Mouse (Mus musculus): ENCODE measurements around the gene Vmn2r102. TPM values are rescaled to one million over a fixed set of nuclear protein-coding genes. Genes with fewer than 3 reads are reported as not detected.

Gene Vmn2r102
- 0.02 TPM for polyA plus RNA-seq (2017; shearing (Covaris generic))

GRCm38 (mm10) chr17:19660028-19660427 is at the start of gene Vmn2r102:
Vmn2r102 (plus strand) TSS chr17:19660328.

Other genes starting within 250 kb of the Vmn2r102 start
- gene Vmn2r100, start 155.6 kb upstream of the Vmn2r102 start, polyA plus RNA-seq (2017; shearing (Covaris generic)): 0.09 TPM
- not detected for gene Vmn2r101, start 83.1 kb upstream of the Vmn2r102 start, polyA plus RNA-seq (2017; shearing (Covaris generic))
- not detected for gene Vmn2r103, start 113.0 kb downstream of the Vmn2r102 start, polyA plus RNA-seq (2017; shearing (Covaris generic))

All from naive thymus-derived CD4-positive, alpha-beta T cell, adult 5 months (primary cell).